ENCODE assay signal across 11 mouse cellular contexts in genomic region chr16:8117543-8118167, GRCm38 (mm10).
DNase-seq lines count a peak whose midpoint lies in the region; ATAC-seq lines count a peak whose summit lies in the region.
"Had no signal": no experiment of that assay in that cellular context is flagged by ENCODE, and none has a peak within 500 bp of the region (broad histone marks: within the 10 kb centered on the region; RNA-seq: fewer than 3 reads in every experiment).

No protein-coding gene starts in this region.

- peaks cover 9% of the 10 kb centered on the region for H3K4me1 ChIP-seq in forebrain, embryonic 10.5 days
- H3K4me1 ChIP-seq in hindbrain, embryonic 13.5 days (replicated peaks) = peaks cover 6% of the 10 kb centered on the region
- H3K4me1 ChIP-seq: embryonic facial prominence, embryonic 13.5 days; liver, embryonic 13.5 days had no signal

- H3K27ac ChIP-seq in forebrain, embryonic 10.5 days = no peak overlapping the region
- peak overlapping the region; percentile 20; the same call in 1 of the 2 replicates for H3K27ac ChIP-seq in hindbrain, embryonic 13.5 days
- H3K27ac ChIP-seq: embryonic facial prominence, embryonic 13.5 days; liver, embryonic 13.5 days had no signal

- H3K4me3 ChIP-seq in forebrain, embryonic 10.5 days = no peak overlapping the region
- H3K4me3 ChIP-seq in hindbrain, embryonic 13.5 days = no peak overlapping the region
- H3K4me3 ChIP-seq: embryonic facial prominence, embryonic 13.5 days; liver, embryonic 13.5 days had no signal

- no peaks in the 10 kb centered on the region for H3K36me3 ChIP-seq in forebrain, embryonic 10.5 days (replicated peaks)
- no peaks in the 10 kb centered on the region for H3K36me3 ChIP-seq in hindbrain, embryonic 13.5 days
- H3K36me3 ChIP-seq: embryonic facial prominence, embryonic 13.5 days; liver, embryonic 13.5 days had no signal

- peak; percentile 20 for DNase-seq in layer of hippocampus, adult 11-12 months (ENCODE audit: low spot score)
- no peak for DNase-seq in layer of hippocampus, adult 9-10 months (ENCODE audit: low spot score)
- DNase-seq in forebrain, embryonic 10.5 days (ENCODE audit: extremely low spot score, low spot score) = peak; percentile 20
- DNase-seq in mesoderm, embryonic 11.5 days (ENCODE audit: low read depth, low spot score) = peak; percentile 43
- no peak for DNase-seq in T-cell, adult 2 months (ENCODE audit: low spot score)
- no peak for DNase-seq in cerebellum, postnatal 25 days
- DNase-seq: liver, embryonic 13.5 days; spleen, adult 18-20 months; thymus, postnatal 4 days had no signal

- 66% methylated on average over 11 of the region's 11 CpGs for WGBS in forebrain, embryonic 10.5 days
- 36% methylated on average over 11 of the region's 11 CpGs for WGBS in hindbrain, embryonic 13.5 days

- peak; percentile 54; the same call in 1 of the 2 replicates for ATAC-seq in hindbrain, embryonic 13.5 days (ENCODE audit: low FRiP score)

- H3K27me3 ChIP-seq in forebrain, embryonic 10.5 days (ENCODE audit: poor library complexity, severe bottlenecking) = no peaks in the 10 kb centered on the region
- H3K27me3 ChIP-seq in hindbrain, embryonic 13.5 days = no peaks in the 10 kb centered on the region
- H3K27me3 ChIP-seq: embryonic facial prominence, embryonic 13.5 days; liver, embryonic 13.5 days had no signal

- H3K4me2 ChIP-seq in hindbrain, embryonic 13.5 days = no peak overlapping the region
- H3K4me2 ChIP-seq: embryonic facial prominence, embryonic 13.5 days; liver, embryonic 13.5 days had no signal

- no peaks in the 10 kb centered on the region for H3K9me3 ChIP-seq in forebrain, embryonic 10.5 days
- H3K9me3 ChIP-seq in hindbrain, embryonic 13.5 days = no peaks in the 10 kb centered on the region
- H3K9me3 ChIP-seq: embryonic facial prominence, embryonic 13.5 days; liver, embryonic 13.5 days had no signal

- H3K9ac ChIP-seq in hindbrain, embryonic 13.5 days = no peak overlapping the region
- H3K9ac ChIP-seq: embryonic facial prominence, embryonic 13.5 days; liver, embryonic 13.5 days had no signal

Comparison
In these comparisons a context has a peak if more than half of its experiments do, and no peak if none do; other contexts are left out.
1. DNase-seq: peak in layer of hippocampus, adult 11-12 months (single experiment), forebrain, embryonic 10.5 days (single experiment) and mesoderm, embryonic 11.5 days (single experiment); none in layer of hippocampus, adult 9-10 months (single experiment), T-cell, adult 2 months (single experiment) and cerebellum, postnatal 25 days (0 of 2).